Mouse (Mus musculus) ovary, postnatal 36 days (tissue): Measurements from ENCODE around the gene Cep83.

Experiments used
- DNase-seq: peaks from one replicate; pipeline ENCODE4 v3.0.0; 2022; ENCODE audit warnings: low spot score, mixed read lengths

The Cep83 gene

DNA sequence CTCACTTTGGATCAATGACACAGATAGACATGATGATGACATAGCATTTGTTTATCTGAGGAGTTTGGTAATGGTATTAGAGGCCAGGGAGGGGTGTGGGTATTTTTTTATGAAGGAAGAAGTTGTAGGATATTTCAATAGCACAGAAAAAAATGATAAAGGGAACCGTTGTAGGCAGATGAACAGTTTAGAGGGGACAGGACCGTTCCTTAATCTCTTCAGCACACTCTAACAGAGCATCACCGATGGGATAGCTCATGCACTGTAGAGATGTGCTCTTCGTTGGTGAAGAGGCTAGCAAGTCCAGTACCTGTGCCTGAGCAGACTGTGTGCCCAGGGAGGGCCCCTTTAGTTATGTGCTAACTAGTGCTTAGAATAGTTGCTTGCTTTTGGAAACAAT, 90.9 kb downstream of the Cep83 start:
- no peak for DNase-seq

- DNase-seq: no peak
These were observed 92.3 kb downstream of the Cep83 start for GRCm38 (mm10) chr10:94780618-94781262.

DNA sequence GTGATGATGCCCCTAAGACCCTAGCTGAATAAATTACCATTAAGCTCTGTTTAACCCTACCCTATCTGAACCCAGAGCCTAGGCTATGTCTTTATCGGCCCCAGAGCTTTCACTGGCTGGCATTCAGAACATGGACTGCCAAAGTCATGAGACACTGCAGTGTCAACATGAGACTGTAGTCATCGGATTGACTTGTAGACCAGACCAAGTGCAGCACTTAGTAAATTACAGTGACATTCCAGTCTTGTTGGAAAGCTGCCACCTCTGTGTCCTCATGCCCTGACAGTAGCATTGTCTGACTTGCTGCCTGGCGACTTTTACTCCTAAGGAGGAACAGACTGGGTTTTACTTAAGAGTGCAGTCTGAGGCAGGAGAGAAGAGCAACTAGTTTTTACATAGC, 100.8 kb downstream of the Cep83 start:
- DNase-seq: no peak

- DNase-seq: no peak
These were observed 105.5 kb downstream of the Cep83 start for GRCm38 (mm10) chr10:94793914-94794313.

- DNase-seq: no peak
These were observed 106.3 kb downstream of the Cep83 start for GRCm38 (mm10) chr10:94794666-94795244.

GRCm38 (mm10) chr10:94798128-94798527, 109.7 kb downstream of the Cep83 start:
- no peak for DNase-seq

- no peak for DNase-seq
These were observed 111.2 kb downstream of the Cep83 start for GRCm38 (mm10) chr10:94799485-94800239.

DNA sequence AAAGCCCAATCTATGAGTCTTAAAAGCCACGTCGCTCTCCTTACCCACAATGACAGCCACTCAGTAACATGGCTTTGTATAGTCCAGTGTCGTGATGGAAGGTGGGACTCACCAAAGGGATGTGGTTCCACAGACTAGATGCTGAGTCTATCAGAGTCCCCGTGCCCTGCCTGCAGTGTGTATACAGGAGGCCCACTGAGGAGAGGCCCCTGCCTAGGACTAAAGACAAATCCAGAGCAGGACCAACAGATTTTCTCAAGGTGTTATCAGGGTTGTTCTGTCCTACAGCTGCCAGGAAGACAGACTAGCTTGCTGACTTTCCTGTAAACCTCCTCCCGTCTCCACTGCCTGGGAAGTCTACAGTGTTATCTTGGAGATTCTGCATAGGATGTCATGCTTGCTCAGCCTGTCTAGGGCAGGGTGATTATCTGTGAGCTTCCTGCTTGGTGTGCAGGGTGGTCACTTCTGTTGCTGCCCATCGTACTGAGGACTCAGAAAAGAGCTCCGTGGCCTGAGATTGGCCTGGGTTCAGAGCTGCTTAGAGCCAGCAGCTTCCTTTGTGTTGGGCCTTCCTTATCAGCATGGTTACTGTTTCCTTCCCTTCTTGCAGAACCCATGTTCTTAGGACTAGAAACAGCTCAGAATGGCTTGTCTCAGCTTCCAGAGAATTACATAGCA, 112.4 kb downstream of the Cep83 start:
- no peak for DNase-seq

DNA sequence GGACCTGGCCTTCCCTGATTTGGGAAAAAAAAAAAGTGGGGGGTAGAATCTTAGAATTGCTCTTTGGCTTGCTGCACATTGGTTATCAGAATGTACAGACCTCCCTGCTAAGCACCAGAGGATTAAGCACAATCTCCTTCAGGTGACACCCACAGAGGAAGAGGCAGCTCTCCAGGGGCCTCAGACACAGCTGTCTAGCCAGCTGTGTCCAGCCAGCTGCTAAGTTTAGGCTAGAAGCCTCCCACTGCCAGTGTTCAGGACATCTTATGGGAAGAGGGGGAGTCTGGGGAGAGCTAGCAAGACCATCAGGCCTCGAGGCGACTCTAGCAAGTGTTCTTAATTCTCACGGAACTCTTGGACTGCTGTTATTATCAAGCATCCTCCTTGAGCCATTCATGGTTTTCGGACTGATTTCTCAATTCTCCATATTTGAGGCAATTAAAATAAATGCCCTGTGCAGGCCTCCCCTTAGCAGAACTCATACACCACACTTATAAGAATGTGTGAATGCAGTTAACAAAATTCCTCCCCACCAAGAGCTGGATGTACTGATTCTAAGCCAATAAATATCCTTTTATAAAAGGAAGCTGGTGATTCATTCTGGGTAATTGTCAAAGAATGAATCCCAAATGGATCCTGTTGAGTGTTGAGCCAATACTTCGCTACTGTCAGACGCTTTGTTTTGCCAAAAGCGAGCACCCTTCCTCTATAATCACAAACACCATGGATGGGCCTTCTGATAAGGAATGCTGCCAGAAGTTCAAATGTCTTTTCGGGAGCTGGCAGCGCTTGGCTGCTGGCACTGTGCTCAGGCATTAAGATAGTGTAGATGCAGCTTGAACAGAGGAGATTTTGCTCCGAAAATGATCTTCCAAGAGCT, 115.8 kb downstream of the Cep83 start:
- no peak for DNase-seq

- DNase-seq: no peak
These were observed 116.4 kb downstream of the Cep83 start for GRCm38 (mm10) chr10:94804909-94805220.

DNA sequence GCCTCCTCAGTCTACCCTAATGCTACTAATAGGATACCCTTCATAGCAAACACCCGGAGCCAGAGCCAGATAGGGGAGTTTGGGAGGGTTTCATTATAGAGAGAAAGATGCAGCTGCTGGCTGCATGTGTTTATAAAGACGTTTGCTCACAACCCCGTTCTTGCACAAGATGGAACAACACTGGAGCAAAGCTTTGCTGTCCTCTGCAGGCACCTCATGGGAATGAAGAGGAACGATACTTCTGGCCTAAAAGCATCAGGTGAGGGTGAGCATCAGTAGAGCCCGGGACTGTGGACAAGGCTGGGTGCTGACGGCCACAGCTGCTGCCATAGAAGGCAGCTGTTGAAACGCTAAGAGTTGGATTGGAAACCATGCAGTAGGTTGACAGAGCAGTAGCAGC, 118.9 kb downstream of the Cep83 start:
- no peak for DNase-seq

DNA sequence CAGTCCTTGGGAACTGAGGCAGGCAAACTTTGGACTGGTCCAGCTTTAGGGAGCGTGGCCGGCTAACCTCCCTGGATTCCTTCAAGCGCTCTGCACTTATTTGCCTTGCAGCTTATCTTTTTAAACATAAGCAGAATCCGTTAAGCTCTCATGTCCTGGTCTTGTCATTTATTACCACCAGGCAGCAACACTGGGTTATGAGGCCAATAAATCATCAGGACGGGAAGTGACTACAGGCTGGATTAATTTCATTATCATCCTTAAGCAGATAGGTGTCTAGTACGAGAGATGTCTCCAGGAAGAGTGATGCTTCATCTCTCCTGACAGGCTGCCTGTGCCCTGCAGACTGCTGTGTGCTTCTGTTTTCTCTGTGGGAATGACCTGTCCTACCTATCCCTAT, 119.8 kb downstream of the Cep83 start:
- no peak for DNase-seq

DNA sequence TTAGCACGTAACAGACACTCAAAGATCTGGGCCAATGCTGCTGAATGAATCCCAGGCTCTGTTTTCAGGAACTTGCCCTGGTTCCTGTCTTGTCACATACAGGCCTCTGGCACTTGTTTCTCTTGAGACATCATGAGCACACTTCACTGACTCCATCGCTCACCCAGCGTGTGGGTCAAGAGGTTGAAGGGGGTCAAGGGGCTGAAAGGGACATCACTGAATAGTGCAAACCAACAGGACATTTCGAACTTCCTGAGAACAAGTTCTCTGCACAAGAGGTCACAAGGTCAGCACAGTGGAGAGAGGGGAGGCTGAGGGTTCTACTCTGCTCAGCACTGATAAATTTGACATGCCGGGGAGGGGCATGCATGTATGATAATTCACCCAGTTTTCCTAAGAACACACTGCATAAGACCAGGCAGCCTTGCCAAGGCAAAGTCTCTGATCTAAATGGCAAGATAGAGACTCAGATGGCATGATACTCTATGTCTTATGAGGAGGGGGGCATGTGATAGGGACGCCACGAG, 121.6 kb downstream of the Cep83 start:
- no peak for DNase-seq

GRCm38 (mm10) chr10:94811907-94812851, 123.7 kb downstream of the Cep83 start:
- no peak for DNase-seq

- DNase-seq: no peak
These were observed 129.7 kb downstream of the Cep83 start for GRCm38 (mm10) chr10:94818127-94818526.

DNA sequence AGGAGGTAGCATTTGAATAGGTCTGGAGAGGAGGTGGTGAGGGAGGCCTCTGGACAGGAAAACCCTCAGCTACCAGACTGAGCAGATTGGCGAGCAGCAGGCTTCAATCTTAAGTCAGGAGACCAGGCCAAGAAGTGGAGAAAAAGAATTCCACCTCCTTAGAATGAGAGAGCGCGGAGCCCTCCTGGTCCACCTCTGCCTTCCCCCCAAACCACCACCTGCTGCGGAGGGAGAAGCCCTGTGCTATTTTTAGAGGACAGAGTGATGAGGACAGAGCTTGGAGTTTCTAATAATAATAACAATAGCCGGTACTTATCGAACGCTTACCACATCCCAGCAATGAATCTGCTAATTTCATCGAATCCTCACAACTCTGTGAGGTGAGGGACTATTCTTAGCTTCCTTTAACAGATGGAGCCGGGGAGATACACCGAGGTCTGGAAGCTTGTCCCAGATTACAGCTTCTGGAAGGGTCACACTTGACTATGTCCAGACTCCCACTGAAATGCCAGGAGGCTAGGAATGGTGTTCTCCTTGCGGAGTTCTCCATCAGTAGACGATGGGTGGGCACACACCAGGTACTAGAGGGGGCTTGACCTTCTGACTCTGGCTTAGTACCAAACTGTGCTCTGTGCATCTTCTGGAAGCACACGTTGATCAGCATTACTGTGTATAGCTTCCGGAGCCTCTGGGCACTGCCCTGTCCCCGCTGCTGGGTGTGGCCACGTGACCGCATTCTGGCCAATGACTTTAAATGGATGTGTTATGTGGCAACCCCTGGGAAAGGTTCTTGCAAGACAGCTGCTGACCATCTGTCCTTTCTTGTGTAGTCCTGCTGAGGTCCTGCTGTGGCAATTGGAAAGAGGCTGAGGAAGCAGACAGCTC, 130.6 kb downstream of the Cep83 start:
- no peak for DNase-seq

- DNase-seq: no peak
These were observed 135.7 kb downstream of the Cep83 start for GRCm38 (mm10) chr10:94823971-94824760.

DNA sequence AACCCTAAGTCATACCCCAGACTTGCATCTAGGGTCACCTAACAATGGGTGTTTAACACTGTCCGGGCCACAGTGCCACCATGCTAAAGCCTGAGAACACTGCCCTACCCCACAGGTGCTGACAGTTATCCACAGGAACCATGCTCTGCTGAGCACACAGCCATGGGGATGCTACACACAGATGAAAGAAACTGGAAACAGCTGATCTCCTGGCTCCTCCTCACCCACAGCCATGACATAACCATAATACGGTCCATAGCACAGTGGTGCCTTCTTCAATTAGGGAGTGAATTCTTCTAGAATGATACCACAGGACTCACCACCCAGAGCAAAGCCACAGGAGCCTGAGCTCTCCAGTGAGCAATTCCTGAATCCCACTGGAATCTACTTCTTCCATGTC, 137.5 kb downstream of the Cep83 start:
- no peak for DNase-seq

DNA sequence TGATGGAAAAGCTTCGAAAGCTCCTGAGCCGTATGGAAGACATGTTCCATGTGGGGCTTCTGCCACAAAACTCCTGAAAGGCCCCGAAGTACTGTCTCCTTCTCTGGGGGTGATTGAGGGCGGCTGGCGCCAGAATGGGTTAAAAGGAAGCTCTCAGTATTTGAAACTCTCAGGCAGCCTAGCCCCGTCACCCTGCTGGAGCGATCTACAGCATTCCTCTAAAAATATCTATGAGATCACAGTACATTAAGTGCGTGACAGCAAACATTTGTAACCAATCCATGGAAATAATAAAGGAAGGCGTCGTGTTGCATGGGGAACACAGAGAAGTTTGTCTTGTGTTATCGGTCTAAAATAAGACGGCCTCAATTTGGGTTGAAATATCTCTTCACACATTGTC, 138.0 kb downstream of the Cep83 start:
- DNase-seq: no peak
